Mouse (Mus musculus) megakaryocyte, adult 5-6 weeks (primary cell): ENCODE measurements at regions not wholly inside any gene's neighbourhood (a gene's known extent, or its start where the extent isn't known, plus 50 kb on each side); places are given as distances from the start of the nearest gene placed in this dataset.
A peak's percentile ranks its signal among the peaks of the same experiment; 100 is the strongest.

Source experiments
- ATAC-seq: 2 replicates; pipeline ENCODE4 v1.8.0; 2016; ENCODE audit warnings: mild to moderate bottlenecking, inconsistent platforms; ENCODE audit not compliant: poor library complexity, severe bottlenecking

DNA sequence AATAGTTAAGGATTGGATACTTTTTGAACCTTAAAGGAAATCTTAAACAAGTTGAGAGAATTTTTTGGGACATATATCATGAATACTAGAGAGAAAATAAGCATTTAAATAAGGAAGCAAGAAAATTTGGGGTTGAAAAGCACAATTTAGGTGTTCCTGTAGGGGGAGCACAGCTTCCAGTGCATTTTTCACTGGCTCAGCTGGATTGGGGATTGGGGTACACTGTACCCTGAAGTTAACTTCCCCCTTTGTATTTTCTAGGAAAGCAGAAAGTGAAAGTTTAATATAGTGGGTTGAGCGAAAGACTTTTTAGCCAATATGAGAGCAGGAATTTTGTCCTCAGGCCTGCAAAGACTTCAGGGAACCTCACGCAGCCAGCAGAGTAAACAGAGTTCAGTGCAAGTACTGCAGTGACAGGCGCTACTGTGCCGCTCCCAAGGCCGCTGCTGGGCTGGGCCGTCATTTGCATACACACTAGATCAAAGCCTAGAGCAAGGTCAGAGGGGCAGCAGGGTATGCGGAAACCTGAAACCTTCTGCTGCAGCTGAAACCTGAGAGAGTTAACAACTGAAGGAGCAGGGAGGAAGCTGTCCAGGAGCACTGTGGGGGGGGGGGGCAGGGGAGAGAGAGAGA is 1111.4 kb downstream of the H2al1n start:
- ATAC-seq = no peak

DNA sequence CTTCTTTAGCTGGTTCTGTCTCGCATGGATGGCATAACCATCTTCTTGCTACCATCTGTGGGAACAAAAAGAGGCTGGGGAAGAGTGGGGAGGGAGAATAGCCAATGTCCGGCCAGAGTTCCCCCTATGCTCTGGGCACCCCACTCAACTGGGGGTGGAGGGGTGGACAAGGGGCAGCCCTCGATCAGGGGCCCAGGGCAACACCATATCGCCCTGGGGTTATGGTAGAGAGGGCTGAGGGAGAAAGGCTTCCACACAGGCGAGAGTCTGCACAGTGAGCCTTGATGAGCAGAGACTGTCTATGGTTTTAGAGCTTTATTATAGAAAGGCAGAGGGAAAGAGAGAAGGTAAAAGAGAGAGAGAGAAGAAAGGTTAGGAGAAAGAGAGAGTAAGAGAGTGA is 1112.0 kb downstream of the H2al1n start:
- ATAC-seq = no peak

DNA sequence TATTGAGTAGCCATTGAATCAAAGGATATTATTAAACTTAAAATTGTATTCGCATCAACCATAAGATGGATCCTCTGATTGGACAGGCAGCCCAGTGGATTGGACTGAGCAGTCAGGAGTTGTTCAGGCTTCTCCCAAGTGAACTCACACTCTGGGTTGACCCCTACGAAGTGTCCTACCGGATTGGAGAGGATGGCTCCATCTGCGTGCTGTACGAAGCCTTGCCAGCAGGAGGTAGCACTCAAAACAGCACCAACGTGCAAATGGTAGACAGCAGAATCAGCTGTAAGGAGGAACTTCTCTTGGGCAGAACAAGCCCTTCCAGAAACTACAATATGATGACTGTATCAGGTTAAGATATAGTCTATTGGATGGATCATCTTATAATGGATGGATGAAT is 1154.2 kb downstream of the H2al1n start:
- ATAC-seq = peak; percentile 99
